Mouse (Mus musculus) large intestine, adult 2 months (tissue): ENCODE results near the gene Fut1. TPM values are rescaled to one million over a fixed set of nuclear protein-coding genes. Genes with fewer than 3 reads are reported as not detected.

Source experiments
- DNase-seq: peaks from one replicate; pipeline ENCODE4 v3.0.0-alpha.2; 2012; ENCODE audit warnings: low read depth, low spot score
- WGBS: fragments of 180-500 bp; shearing (Covaris S2); methylation state at CpG from one replicate; pipeline ENCODE4 v1.1.7; 2018; 5-methylcytosine and 5-hydroxymethylcytosine counted together
- polyA plus RNA-seq: library from polyadenylated mRNA; depleted of rRNA; stranded (reverse); fragments of >200 nt; gene quantifications from 2 replicates; pipeline ENCODE4 v1.2.3, GENCODE M21; 2012; rRNA removed

Gene Fut1
- 2.5 and 2.7 TPM in 2 replicates for polyA plus RNA-seq

- no peak for DNase-seq
- WGBS, result 4% methylated on average over 31 of the region's 31 CpGs
Measured at GRCm38 (mm10) chr7:45617042-45617695, at the start of gene Fut1. Gene Fut1 (plus strand): TSS chr7:45617289.

DNA sequence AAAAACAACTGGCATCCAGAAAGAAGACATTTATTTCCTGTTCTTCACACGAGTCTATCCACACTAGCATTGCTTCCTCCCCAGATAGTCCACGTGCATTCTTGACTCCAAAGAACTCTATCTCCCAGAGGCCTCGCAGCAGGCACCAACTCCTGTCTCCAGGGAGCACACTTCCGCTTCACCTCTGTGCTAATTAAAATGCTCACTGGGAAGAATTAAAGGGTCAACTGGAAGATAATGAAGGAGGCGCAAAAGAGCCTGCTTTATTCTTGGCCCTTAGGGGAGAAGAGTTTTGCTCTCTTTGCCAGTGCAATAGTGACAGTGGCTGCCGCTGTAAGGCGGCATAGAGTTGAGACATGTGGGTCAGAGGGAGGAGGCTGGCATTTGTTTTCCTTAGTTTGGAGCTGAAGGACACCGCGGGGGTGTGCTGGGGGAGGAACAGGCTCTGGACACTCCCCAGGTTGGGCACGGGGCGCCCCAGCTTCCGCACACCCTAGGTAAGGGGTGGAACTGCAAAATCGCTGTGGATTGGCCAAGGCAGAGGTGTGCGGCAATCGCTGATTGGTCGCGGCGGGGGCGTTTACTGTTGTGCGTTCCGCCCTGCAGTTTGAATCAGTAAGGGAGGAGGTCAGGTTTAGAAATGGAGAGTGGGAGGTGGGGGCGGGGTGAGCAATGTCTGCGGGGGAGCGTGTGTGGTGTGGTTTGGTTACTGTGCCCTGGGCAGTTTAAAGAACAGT, 49.1 kb upstream of the Fut1 start:
- WGBS, result 1% methylated on average over 24 of the region's 24 CpGs
- peak; percentile 91 for DNase-seq

DNA sequence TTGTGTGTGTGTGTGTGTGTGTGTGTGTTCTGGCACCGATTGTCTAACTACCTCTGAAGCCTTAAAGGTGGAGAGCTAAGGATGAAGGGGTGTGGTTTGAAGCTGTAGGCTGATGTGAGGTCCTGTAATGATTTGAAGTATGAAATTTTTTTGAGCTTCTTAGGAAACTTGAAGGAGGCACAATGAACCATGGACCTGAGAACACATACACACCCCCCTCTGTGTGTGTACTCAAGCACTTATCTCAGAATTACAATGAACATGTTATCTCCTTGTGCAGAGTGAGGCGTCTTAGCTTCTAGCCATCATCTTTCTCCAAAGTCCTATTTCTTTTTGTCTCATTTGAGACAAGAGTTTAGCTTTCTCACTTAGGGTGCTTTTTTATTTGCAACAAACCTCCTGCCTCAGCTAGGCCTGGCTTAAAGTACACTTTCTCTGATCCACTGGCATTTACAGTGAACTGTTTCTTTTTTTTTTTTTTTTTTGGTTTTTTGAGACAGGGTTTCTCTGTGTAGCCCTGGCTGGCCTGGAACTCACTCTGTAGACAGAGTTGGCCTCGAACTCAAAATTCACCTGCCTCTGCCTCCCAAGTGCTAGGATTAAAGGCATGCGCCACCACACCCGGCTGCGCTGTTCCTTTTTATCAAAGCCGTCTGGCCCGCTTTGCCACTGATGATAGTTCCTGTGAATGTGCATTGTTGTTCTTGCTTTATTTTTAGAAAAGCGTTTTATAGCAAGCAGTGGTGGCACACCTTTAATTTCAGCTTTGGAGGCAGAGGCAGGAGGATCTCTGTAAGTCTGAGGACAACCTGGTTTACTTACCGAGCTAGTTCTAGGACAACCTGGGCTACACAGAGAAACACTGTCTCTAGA, 48.3 kb upstream of the Fut1 start:
- no peak for DNase-seq
- WGBS, result 67% methylated on average over 10 of the region's 10 CpGs

DNA sequence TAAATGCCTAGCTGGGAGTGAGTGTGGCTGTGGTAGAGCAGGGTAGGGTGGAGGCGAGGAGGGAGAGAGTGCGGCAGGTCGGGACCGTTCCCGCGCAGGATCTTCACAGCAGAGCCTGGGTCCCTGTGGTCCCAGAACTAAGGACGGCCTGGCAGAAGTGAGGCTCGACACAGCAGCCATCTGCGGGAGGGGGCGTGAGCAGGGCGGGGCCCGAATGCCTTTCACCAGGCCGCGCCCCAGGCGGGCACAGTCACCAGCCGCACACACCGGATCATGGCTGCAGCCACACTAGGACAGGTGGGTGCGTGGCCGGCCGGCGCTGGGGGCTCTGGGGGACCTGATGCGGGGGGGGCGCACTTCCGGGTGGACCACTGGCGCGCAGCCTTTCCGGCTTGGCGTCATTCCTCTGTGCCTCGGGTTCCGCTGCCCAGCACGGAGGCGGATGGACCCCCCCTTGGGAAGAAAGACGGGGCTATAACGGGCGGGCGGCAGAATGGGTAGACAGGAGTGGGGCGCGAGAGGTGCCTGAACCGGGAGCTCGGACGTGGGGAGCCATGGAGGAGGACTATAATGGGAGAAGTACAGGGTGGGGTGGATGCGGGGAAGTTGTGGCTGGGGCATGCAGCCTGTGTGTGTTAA, 46.9 kb upstream of the Fut1 start, which contains the start of gene Bcat2:
Gene Bcat2 (plus strand): TSS at position 51 of the 639 bp plus-strand sequence.
- DNase-seq, result no peak
- WGBS, result under 1% methylated on average over 42 of the region's 42 CpGs

DNA sequence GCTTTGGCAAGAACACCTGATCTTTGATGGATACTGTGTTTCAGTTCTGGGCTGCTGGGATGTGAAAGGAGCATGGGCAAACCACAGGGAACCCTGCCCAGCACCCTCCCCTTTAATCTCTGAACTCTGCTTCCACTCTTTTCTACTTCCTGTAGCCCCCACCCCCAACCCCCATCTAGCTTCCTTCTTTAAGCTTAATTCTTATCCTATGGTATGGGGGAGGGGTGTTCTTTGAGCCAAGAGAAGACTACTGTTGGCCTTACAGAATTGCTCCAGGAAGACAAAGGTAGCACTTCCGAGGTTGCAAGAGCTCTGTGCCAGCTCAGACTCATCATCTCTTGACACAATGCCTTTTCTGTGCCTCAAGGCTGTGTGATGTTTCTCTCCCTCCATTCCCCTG, 45.1 kb upstream of the Fut1 start:
- WGBS, result 30% methylated on average over 1 of the region's 1 CpGs
- DNase-seq, result no peak

DNA sequence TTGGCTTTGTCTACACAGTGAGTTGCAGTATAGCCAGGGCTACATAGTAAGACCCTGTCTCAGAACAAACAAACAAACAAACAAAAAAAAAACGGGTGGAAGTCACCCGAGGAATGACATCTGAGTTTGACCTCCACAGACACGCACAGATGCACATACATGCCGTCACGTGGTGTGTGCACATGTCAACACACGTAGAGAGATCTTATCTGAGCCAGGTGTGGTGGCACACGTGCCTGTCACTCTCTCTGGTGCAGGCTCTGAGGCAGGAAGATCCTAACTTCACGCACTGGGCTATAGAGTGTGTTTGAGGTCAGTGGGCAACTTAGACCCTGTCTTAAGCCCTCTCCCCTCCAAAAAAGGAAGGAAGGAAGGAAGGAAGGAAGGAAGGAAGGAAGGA, 43.1 kb upstream of the Fut1 start:
- WGBS, result 34% methylated on average over 8 of the region's 8 CpGs
- DNase-seq, result no peak

- 34% methylated on average over 15 of the region's 15 CpGs for WGBS
- no peak for DNase-seq
Measured at GRCm38 (mm10) chr7:45574472-45575379, 42.4 kb upstream of the Fut1 start.

DNA sequence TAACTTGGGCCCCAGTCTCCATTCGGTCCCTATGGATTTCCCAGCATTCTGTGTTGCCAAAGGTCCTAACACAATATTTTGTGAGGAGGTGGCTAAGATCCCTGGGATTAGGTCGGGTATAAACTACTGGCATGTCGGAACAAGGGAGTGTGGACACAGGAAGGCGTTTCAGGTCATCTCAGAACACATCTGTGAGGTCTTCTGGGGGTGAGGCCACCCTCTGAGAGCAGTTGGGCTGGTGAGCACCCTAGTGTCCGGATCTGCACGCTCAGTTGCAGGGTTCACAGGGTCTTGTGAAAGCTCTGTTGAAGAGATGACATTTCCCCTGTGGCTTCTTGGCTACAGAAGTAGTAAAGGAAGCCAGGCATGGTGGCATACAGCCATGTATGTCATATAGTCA, 31.2 kb upstream of the Fut1 start:
- DNase-seq, result no peak
- WGBS, result 97% methylated on average over 6 of the region's 6 CpGs

- WGBS, result 93% methylated on average over 23 of the region's 23 CpGs
- no peak for DNase-seq
Measured at GRCm38 (mm10) chr7:45587631-45588592, 29.2 kb upstream of the Fut1 start.

DNA sequence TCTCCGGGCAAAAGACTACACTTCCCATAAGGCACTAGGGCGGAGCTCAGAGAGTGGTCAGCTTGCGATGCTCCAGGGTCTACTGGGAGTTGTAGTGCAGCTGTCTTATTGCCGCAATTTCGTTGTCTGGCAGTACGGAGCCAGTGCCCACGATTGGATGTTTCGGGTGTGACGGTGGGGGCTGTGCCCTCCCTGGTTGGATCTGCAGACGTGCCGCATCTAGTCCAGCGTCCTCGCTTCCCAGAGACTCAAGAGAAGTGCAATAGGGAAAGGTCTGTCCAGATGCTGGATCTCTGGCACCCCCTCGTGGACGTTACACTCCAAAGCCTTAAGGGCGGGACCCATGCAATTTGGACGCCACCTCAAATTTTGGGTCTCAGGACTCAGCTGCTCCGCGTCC, 27.9 kb upstream of the Fut1 start:
- DNase-seq, result peak; percentile 90
- 2% methylated on average over 19 of the region's 19 CpGs for WGBS

DNA sequence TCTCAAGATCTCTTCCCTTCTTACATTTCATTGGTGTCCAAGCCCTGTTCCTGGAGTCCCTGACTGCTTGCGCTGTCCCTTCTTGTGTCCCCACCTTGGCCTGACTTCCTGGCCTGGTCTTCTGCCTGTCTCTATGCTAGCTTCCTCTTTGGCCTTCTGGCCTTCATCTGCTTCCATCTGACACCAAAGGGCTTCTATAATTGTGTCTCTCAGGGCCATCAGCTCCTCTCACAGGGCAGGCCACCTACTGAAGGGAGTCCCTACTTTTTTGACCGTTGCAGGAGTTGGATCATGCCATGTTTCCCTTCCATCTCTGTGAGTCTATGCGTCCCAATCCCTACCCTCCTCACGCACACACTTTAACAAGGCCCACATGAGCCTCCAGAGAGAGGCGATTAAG, 27.2 kb upstream of the Fut1 start:
- WGBS, result 95% methylated on average over 5 of the region's 5 CpGs

GRCm38 (mm10) chr7:45590874-45591273, 26.2 kb upstream of the Fut1 start:
- no peak for DNase-seq
- 53% methylated on average over 3 of the region's 3 CpGs for WGBS

More for the DNA sequence above, 27.2 kb upstream of the Fut1 start:
- DNase-seq, result no peak

- WGBS, result 68% methylated on average over 7 of the region's 7 CpGs
- DNase-seq, result no peak
Measured at GRCm38 (mm10) chr7:45591880-45592279, 25.2 kb upstream of the Fut1 start.

DNA sequence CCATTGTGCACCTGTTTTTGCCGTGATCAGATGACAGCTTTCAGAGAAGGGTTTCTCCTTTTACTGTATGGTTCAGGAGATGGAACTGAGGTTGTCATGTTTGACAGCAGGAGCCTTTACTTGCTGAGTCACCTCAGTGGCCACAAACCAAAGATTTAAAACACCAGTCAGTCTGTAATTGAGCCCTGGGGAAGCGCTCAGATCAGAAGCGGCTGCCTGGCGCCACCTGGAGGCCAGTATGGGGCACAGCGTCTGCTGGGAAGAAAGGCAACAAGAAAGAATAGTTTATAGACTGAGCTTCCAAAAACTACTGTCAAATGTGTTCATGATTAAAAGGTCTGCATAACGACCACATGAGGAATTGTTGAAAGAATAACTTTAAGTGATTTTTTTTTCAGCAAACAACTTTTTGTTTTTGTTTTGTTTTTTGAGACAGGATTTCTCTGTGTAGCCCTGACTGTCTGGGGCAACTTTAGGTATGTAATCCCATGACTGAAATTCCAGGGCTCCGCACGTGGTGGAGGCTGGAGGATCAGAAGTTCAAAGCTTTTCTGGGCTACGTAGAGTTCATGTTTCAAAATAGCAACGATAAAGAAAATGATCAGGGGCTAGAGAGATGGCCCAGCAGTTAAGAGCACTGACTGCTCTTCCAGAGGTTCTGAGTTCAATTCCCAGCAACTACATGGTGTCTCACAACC, 23.8 kb upstream of the Fut1 start:
- no peak for DNase-seq
- 24% methylated on average over 10 of the region's 10 CpGs for WGBS

DNA sequence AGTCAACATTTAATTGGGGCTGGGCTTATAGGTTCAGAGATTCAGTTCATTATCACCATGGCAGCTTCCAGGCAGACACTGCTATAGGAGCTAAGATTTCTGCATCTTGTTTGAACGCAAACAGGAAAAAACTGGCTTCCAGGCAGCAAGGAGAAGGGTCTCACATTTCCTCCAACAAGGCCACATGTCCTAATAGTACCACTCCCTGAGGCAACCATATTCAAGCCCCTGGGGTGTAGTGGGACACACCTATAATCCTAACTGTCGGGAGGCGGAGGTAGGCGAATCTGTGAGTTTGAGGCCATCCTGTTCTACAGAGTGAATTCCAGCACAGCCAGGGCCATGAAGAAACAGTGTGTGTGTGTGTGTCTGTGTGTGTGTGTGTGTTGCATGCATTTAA, 21.9 kb upstream of the Fut1 start:
- no peak for DNase-seq
- 81% methylated on average over 4 of the region's 4 CpGs for WGBS

DNA sequence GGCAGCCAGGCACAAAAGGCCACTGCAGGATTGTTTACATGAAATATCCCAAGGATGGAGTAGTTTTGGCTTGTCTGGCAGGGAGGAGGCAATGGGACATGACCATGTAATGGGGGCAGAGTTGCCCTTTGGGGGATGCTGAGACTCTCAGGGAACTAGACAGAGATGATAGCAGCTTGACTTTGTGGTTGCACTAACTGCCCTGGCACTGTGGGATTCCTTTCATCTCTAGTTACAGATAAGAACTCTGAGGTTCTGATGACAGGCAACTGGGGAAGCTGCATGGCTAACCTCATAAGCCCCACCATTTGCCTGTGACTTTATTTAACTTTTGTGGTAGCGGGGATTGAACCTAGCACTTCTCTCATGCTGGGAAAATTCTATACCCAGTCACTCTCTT, 21.0 kb upstream of the Fut1 start:
- WGBS, result 96% methylated on average over 1 of the region's 1 CpGs
- DNase-seq, result no peak

- DNase-seq, result no peak
- 89% methylated on average over 5 of the region's 5 CpGs for WGBS
Measured at GRCm38 (mm10) chr7:45597013-45597412, 20.1 kb upstream of the Fut1 start.
